Mouse (Mus musculus) embryonic fibroblast, embryonic 13.5 days (primary cell): ENCODE results near the gene Grtp1. TPM values are rescaled to one million over a fixed set of nuclear protein-coding genes. Genes with fewer than 3 reads are reported as not detected.

Source experiments
- H3K27ac ChIP-seq: 2 replicates; pipeline ENCODE4 v1.5.1; 2012; ENCODE audit warnings: low read length, control low read depth, inconsistent platforms; ENCODE audit not compliant: insufficient read depth
- H3K4me1 ChIP-seq: 2 replicates; pipeline ENCODE4 v1.6.1; 2011; ENCODE audit warnings: low read length; ENCODE audit not compliant: control insufficient read depth, insufficient read depth
- H3K4me3 ChIP-seq: 2 replicates; pipeline ENCODE4 v1.5.1; 2011; ENCODE audit warnings: mild to moderate bottlenecking, control low read depth, low read length; ENCODE audit not compliant: insufficient read depth
- CTCF ChIP-seq: IDR thresholded peaks from 2 replicates; pipeline ENCODE4 v1.5.1; 2011; ENCODE audit warnings: mild to moderate bottlenecking, control low read depth, low read length, moderate library complexity, borderline replicate concordance; ENCODE audit not compliant: insufficient read depth
- POLR2A ChIP-seq: IDR thresholded peaks from 2 replicates; pipeline ENCODE4 v1.6.1; 2011; ENCODE audit warnings: low read depth, mild to moderate bottlenecking, control low read depth, low read length, moderate library complexity
- polyA plus RNA-seq: library from polyadenylated mRNA; stranded (reverse); fragments of >200 nt; gene quantifications from 2 replicates; pipeline ENCODE4 v1.2.4, GENCODE M21; 2011; ENCODE audit warnings: low read depth; ENCODE audit not compliant: missing spikeins, insufficient read length

The Grtp1 gene
- polyA plus RNA-seq, 1 experiment = 2.1 TPM

GRCm38 (mm10) chr8:13190235-13190634 is 10.2 kb downstream of the Grtp1 start:
- H3K4me1 ChIP-seq = no peaks in the 10 kb centered on the region
- H3K27ac ChIP-seq = no peak overlapping the region
- H3K4me3 ChIP-seq = no peak overlapping the region
- TF ChIP-seq POLR2A (no peak), CTCF (no peak)

GRCm38 (mm10) chr8:13188857-13189256 is 11.6 kb downstream of the Grtp1 start:
- Histone ChIP-seq H3K4me1 (no peaks in the 10 kb centered on the region), H3K27ac (no peak overlapping the region), H3K4me3 (no peak overlapping the region)
- no peak for TF ChIP-seq CTCF
- TF ChIP-seq POLR2A = no peak

- Histone ChIP-seq H3K27ac (no peak overlapping the region), H3K4me1 (no peaks in the 10 kb centered on the region), H3K4me3 (no peak overlapping the region)
- TF ChIP-seq CTCF = no peak
- no peak for TF ChIP-seq POLR2A
Observed at GRCm38 (mm10) chr8:13188052-13188555, 12.3 kb downstream of the Grtp1 start.

- no peaks in the 10 kb centered on the region for H3K4me1 ChIP-seq
- H3K4me3 ChIP-seq = no peak overlapping the region
- no peak overlapping the region for H3K27ac ChIP-seq
- TF ChIP-seq CTCF (no peak), POLR2A (no peak)
Observed at GRCm38 (mm10) chr8:13187638-13188037, 12.8 kb downstream of the Grtp1 start.

- Histone ChIP-seq H3K27ac (no peak overlapping the region), H3K4me3 (no peak overlapping the region), H3K4me1 (no peaks in the 10 kb centered on the region)
- TF ChIP-seq CTCF (no peak), POLR2A (no peak)
Observed at GRCm38 (mm10) chr8:13187229-13187628, 13.2 kb downstream of the Grtp1 start.

- TF ChIP-seq CTCF = no peak
- TF ChIP-seq POLR2A = no peak
- Histone ChIP-seq H3K4me3 (no peak overlapping the region), H3K27ac (no peak overlapping the region), H3K4me1 (no peaks in the 10 kb centered on the region)
Observed at GRCm38 (mm10) chr8:13186819-13187218, 13.6 kb downstream of the Grtp1 start.

- TF ChIP-seq POLR2A (no peak), CTCF (no peak)
- Histone ChIP-seq H3K4me3 (no peak overlapping the region), H3K27ac (no peak overlapping the region), H3K4me1 (no peaks in the 10 kb centered on the region)
Observed at GRCm38 (mm10) chr8:13181691-13181976, 18.8 kb downstream of the Grtp1 start.

GRCm38 (mm10) chr8:13180911-13181690 is 19.3 kb downstream of the Grtp1 start:
- no peaks in the 10 kb centered on the region for H3K4me1 ChIP-seq
- no peak overlapping the region for H3K4me3 ChIP-seq
- no peak overlapping the region for H3K27ac ChIP-seq
- TF ChIP-seq POLR2A (no peak), CTCF (no peak)

GRCm38 (mm10) chr8:13180408-13180807 is 20.0 kb downstream of the Grtp1 start:
- Histone ChIP-seq H3K4me1 (no peaks in the 10 kb centered on the region), H3K4me3 (no peak overlapping the region), H3K27ac (no peak overlapping the region)
- TF ChIP-seq POLR2A = no peak
- no peak for TF ChIP-seq CTCF

GRCm38 (mm10) chr8:13179948-13180347 is 20.5 kb downstream of the Grtp1 start:
- Histone ChIP-seq H3K4me1 (no peaks in the 10 kb centered on the region), H3K4me3 (no peak overlapping the region), H3K27ac (no peak overlapping the region)
- no peak for TF ChIP-seq POLR2A
- TF ChIP-seq CTCF = no peak
